Mouse (Mus musculus): ENCODE measurements at regions not wholly inside any gene's neighbourhood (a gene's known extent, or its start where the extent isn't known, plus 50 kb on each side); places are given as distances from the start of the nearest gene placed in this dataset.

GRCm38 (mm10) chr10:109480551-109480950 is 469.8 kb upstream of the Syt1 start:
- DNase-seq (ENCODE audit: low read depth, low spot score): no peak

DNA sequence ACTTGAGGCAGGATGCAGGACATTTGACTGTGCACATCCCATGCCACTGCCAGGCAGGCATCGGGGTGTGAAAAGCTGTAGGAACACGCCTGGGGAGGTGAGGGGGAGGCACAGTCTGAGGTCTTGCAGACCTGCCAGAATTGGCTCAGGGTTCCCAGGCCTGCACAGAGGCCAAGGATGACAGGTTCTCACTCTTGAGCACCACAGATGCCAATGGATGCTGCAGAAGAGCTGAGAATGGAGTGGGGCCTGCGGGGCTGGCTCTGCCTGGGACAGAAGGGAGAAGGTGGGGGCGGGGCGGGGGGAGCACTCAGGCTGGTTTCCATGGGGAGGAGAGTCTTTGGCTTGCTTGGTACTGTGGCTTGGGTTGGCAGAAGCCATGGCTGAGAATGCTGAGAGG is 469.2 kb upstream of the Syt1 start:
- no peak for DNase-seq (ENCODE audit: low read depth, low spot score)

GRCm38 (mm10) chr10:109466516-109466915 is 455.7 kb upstream of the Syt1 start:
- no peak for DNase-seq (ENCODE audit: low read depth, low spot score)

- DNase-seq (ENCODE audit: low read depth, low spot score): no peak
These were observed 420.3 kb upstream of the Syt1 start for GRCm38 (mm10) chr10:109431112-109431511.

DNA sequence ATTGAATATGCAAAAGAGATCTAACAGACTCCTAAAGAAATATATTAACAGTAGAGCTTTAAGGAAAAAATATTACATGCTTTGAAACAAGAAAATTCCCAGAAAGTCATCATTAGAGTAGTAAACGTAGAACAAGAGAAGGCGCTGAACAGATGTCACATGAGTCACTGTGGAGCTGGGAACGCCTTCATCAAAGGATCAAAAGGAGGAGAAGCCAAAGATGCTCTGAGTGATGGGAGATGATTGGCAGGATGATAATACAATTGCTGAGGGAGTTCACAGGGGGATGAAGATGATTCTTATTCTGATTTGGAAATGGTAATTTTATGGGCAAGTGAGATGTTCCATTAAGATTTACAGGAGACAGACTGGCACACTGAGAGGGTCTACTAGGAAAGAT is 417.1 kb upstream of the Syt1 start:
- no peak for DNase-seq (ENCODE audit: low read depth, low spot score)

DNA sequence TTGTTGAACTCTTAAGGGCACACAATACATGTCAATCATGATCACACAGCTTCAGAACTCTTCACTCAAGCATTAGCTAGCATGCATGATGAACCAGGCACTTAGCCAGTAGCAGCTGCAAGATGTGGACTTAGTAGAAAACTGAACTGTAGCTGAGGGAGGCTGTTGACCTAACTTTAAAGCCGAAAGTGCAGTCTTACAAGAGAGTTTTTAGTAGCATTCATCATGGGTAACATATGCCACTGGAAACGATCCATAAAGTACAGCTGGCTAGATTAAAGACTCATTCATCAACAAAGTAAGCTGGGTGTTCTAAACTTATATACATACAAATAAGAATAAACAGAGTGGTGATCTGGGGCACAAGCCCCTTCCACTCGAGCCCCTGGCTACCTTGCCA is 396.2 kb upstream of the Syt1 start:
- no peak for DNase-seq (ENCODE audit: low read depth, low spot score)

DNA sequence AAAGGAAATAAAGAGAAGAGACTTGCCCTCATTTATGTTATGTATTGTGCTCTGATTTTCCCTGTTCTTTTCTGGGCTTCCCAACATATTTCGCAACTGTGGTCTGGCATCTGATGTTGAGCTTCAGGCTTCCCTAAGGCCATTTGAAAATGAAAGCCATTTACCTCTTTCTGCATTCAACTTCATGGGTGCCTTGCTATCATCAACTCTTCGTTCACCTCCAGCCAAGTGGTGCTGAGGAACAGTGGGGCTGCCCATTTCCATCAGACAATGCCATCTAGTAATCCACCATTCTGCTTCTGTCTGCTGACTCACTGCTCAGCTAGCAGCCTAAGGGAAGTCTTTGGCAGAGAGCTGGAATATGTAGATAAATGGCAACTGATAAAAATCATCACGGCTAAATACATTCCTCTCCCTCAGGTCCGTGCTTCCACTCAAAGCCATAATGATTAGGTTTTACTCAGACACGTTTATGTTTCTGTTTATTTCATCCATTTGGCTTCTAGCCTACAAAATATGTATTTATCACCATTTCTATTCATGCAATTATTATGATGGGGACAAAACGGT is 394.4 kb upstream of the Syt1 start:
- DNase-seq (ENCODE audit: low read depth, low spot score): no peak

- DNase-seq (ENCODE audit: low read depth, low spot score): no peak
These were observed 373.0 kb upstream of the Syt1 start for GRCm38 (mm10) chr10:109383758-109384157.

- no peak for DNase-seq (ENCODE audit: low read depth, low spot score)
These were observed 368.1 kb upstream of the Syt1 start for GRCm38 (mm10) chr10:109378846-109379245.

- DNase-seq (ENCODE audit: low read depth, low spot score): no peak
These were observed 349.4 kb upstream of the Syt1 start for GRCm38 (mm10) chr10:109360161-109360560.

GRCm38 (mm10) chr10:109358812-109359211 is 348.0 kb upstream of the Syt1 start:
- DNase-seq (ENCODE audit: low read depth, low spot score): no peak

DNA sequence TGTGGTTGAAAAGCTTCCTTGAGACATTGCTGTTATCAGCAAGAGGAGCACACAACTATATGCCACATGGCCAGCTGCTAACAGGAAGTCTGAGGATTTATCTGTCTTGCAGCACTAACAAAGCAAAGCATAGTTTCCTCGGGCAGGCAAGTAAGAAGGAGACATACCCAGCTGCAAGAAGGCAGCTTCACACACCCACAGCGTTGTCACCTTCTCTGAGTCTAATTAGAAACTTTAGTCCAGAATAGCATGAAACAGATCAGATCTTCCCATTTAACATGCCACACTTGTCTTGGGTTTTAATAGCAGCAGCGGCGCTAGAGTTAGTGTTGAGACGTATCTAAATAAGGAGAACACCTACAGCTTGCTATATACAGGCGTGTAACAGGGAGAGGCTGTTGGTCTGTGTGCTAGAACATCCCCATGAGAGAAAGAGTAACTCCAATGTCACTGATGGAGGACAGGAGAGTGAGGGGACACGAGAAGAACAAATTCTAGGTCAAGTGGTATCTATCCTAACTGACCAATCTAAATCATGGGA is 322.1 kb upstream of the Syt1 start:
- no peak for DNase-seq (ENCODE audit: low read depth, low spot score)

DNA sequence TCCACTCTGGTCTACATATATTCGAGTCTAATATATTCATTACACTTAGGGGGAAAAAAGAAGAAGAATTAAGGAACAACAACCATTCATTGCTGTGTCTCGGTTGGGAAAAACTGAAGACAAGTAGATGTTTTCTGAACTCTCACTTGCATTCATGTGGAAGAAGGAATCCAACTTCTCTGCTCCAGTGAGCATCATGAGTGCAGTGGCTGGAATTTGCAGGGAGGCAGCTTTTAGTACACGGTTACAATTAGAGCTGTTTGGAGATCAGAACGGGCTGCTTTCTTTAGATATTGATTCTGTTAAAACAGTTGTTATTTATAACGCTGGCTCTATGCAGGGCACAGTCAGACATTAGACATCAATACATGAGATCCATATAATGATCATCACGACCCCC is 298.5 kb upstream of the Syt1 start:
- DNase-seq (ENCODE audit: low read depth, low spot score): no peak

DNA sequence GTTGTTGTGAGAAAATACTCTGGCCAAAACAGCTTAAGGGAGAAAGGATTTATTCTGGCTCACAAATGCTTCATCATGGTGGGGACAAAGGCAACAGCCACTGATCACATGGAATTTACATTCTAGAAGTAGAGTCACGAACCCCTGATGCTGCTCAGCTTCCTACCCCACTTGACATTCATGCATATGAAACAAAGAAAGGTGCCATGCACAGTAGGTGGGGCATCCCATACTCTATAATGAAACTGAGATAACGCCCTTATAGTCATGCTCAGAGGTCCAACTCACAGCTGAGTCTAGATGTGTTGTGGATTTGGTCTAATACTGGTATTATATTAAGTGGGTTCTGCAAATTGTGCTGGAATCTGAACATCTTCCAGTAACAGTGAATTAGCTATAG is 289.4 kb upstream of the Syt1 start:
- DNase-seq (ENCODE audit: low read depth, low spot score): peak; percentile 3

GRCm38 (mm10) chr10:109299785-109300184 is 289.0 kb upstream of the Syt1 start:
- no peak for DNase-seq (ENCODE audit: low read depth, low spot score)

DNA sequence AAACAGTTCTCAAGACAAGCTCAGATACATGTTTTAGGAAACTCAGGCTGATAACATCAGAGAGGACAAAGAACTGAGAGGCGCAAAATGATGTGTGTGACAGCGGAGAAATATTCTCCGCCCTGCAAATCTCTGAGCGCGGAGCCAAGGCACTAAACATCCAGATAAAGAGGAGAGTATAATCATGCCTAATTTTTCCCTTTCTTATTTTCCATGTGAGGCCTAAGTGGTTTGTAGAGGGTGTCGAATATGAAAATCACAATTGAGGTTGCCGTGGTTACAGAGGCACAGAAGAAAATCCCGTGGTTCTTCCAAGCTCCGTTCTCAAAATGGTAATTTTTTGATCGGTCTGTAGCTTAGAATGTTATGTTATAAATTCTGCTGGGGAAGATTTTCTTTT is 272.6 kb upstream of the Syt1 start:
- DNase-seq (ENCODE audit: low read depth, low spot score): no peak

GRCm38 (mm10) chr10:109249781-109250180 is 239.0 kb upstream of the Syt1 start:
- DNase-seq (ENCODE audit: low read depth, low spot score): no peak

- no peak for DNase-seq (ENCODE audit: low read depth, low spot score)
These were observed 235.5 kb upstream of the Syt1 start for GRCm38 (mm10) chr10:109246328-109246727.

GRCm38 (mm10) chr10:109237026-109237425 is 226.2 kb upstream of the Syt1 start:
- no peak for DNase-seq (ENCODE audit: low read depth, low spot score)

GRCm38 (mm10) chr10:109226989-109227388 is 216.2 kb upstream of the Syt1 start:
- DNase-seq (ENCODE audit: low read depth, low spot score): no peak

DNA sequence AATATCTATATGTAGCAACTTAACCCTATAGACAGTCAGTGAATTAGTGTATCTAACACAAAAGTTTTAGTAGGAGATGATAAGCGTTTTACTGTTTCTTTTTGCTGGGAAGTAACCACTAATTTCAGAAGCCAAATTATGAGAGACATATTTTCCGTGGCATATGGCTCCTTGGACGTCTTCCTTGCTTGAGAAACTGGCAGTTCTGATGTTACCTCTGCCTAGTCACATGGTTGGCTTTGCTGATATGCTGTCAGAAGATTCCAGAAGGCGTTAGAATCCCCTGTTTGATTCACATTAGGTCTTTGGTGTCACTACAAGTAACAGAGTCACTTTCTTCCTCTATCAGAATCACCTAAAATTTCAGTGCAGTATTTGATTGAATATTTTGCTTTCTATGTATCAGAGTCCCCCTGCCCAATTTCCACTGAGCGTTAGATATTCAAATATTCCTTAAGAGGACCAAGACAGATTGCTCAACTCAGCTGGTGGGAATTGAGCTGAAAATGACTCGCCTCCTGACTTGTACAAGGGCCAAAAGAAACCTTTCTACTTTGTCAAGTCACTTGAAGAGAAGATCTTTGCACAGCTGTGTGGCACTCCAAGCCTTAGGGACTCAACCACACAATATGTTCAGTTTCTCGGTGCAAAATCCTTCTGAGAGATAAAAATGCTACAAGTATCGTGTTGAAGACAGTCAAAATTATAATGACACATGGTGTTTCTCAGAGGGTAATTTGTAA is 178.2 kb upstream of the Syt1 start:
- DNase-seq (ENCODE audit: low read depth, low spot score): no peak

DNA sequence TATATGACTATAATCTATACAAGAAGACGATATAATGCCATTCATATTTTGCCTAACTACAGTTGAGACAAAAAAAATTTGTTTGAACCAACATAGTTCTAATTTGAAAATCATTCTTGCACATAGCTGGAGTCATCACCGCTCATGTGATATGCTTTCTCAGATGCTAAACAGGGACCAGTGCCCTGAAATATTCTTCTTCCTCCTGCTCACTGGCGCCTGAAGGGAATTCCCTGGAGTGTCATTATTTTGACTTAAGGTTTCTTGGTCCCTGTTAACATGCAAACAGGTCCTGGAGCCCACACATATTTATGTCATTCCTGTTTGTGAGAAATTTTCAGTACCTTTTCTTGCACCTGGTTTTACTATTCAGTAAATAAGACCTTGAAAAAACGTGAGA is 177.5 kb upstream of the Syt1 start:
- no peak for DNase-seq (ENCODE audit: low read depth, low spot score)

DNA sequence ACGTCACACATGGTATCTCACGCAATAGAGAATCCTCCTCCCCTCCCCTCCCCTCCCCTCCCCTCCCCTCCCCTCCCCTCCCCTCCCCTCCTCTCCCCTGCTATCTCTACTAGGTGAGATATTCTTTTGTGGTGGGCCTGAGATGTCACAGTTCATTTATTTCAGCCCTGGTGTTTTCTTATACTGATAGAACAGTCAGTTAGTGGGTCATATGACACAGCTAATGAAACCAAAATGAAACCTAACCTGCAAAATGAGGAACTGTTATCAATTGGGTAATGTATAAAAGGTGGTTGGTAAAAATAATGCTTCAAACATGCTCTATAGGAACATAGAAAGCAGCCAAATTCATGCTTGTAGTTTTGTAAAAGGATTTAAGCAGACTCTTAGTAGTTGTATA is 174.5 kb upstream of the Syt1 start:
- DNase-seq (ENCODE audit: low read depth, low spot score): no peak

All from R1 (cell line).